Mouse (Mus musculus): ENCODE results near the gene Exd2.

The Exd2 gene

DNA sequence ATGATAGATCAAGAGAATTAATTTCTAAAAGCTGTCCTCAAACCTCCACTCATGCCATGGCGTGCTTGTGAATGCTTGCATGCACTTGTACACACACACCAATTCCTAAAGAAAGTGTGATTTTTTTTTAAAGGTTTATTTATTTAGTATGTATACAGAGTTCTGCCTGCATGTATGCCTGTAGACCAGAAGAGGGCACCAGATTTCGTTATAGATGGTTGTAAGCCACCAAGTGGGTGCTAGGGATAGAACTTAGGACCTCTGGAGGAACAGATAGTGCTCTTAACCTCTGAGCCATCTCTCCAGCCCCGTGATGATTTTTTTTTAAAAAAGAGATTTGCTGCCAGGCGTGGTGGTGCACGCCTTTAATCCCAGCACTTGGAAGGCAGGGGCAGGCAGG lies 30.4 kb downstream of the Exd2 start:
- no peak for ATAC-seq (ENCODE audit: insufficient number of reproducible peaks, low FRiP score, low TSS enrichment)

DNA sequence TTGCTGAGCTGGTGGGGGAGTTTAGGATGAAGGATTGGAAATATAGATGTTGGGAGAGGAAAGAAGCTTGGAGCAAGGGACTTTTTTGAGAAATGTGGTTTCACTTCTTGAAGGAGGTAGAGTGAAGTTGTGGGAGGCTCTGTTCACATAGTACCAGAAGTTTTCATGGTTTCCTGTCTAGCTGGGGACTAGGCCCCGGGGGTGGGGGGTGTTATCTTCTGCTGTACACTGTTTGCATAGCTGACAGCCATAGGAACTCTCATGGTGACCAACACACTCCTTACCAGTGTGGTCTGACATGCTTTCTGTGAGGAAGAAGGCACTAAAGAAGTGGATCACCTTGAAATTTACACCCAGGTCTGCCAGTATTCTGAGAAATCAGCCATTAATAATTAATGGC lies 32.8 kb downstream of the Exd2 start:
- ATAC-seq (ENCODE audit: insufficient number of reproducible peaks, low FRiP score, low TSS enrichment), result no peak

DNA sequence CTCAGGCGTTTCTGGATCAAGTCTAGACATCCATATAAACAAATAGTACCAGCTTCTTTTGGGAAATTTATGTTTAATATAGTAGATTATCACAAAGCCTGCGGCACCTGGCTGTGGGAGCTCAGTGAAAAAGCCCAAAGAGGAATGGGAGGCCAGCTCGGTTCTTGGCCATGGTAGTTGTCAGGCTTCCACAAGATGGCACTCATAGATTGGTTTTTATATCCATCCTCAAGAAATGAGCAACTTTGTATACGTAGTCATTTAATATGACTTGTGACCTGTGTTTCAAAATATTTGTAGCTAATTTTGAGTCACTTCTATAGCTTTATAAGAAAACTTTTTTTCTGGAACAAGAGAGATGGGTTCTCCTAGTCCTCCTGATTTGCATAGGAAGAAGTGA lies 35.5 kb downstream of the Exd2 start:
- ATAC-seq (ENCODE audit: insufficient number of reproducible peaks, low FRiP score, low TSS enrichment), result no peak

DNA sequence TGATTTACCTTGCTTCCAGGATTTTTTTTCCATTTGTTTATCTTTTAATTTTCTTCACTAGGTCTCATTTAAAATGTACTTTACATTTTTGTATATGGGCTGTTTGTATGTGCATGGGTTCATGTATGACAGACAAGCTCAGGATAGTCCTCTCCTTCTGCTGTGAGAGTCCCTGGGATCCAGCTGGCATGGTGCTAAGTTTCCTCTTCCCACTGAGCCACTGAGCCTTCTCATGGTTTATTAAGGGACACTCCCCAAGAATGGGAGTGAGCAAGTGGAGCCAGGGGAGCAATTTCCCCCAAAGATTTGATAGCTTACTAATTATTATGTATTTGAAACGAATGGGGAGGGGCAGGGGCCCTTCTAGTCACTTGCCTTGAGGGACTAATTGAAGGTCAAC lies 37.6 kb downstream of the Exd2 start:
- ATAC-seq (ENCODE audit: insufficient number of reproducible peaks, low FRiP score, low TSS enrichment), result no peak

DNA sequence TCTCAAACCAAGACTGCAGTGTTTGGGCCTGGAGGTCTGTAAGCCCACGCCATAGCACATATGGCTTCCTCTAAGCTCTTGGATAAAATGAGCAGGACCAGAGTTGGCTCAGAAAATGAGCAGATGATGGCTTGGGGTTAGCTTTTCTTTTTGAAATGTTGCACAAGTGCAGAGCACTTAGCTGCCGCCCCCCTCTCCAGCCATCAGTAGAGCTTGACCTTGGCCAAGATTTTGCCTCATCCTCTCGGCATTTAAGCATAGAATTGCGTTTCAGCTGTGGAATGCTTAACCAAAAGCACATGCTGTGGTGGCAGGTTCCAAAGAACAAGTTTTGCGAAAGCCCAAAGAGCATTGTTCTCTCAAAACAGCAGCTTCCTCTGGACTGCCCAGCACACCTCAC lies 41.8 kb downstream of the Exd2 start:
- ATAC-seq (ENCODE audit: insufficient number of reproducible peaks, low FRiP score, low TSS enrichment), result no peak

DNA sequence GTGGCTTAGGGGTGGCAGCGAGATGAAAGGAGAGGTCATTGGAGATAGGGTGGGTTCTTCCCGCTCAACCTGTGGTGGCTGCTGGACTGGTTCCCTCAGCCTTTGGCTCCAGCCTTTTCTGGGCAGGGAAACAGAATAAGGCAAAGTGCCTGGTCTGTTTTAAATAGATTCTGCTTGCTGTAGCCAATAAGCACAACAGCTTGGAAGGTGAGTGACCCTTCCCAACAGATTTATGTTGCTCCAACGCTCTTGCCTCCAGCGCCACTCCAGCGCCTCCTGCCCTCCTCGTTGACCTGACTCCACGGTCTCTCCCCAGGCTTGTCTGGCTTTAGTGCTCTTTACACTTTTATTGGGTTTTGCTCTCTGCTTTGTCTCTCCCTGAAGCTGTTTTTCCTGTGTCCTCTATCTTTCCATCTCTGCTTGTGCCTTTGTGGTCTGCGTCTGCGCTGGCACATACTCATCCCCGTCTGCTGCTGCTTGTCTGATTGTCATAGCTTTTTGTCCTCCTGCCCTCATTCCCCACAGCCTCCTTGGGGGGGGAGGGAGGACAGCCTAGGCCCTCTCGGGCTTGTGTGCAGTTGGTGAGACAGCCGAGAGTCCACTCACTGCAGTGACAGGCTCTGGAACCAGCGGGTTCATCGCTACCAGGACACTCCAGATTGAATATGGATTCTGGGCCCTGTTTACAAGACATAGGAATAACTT lies 44.3 kb downstream of the Exd2 start:
- ATAC-seq (ENCODE audit: insufficient number of reproducible peaks, low FRiP score, low TSS enrichment), result no peak

DNA sequence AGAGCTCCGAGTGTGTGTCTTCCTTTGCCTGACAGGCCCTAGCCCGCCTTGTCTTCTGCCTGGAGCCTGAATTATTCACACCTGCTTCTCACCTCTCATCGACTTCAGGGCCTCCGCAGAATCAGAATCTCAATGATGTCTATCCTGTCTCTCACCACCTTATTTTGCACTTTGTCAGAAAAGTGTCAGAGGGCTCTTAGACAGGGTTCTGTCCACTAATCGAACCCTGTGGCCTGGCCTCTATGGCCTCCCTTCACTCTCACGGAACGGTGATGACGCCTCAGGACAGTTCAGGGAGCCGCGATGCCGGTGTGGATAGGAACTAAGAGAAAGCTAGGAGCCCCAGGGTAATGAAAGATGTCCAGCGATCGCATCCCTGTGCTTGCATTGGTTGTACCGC lies 55.1 kb downstream of the Exd2 start, which contains the start of gene Galnt16:
Galnt16 (plus strand) TSS at position 301 of the 400 bp plus-strand sequence.
- ATAC-seq (ENCODE audit: insufficient number of reproducible peaks, low FRiP score, low TSS enrichment), result no peak

DNA sequence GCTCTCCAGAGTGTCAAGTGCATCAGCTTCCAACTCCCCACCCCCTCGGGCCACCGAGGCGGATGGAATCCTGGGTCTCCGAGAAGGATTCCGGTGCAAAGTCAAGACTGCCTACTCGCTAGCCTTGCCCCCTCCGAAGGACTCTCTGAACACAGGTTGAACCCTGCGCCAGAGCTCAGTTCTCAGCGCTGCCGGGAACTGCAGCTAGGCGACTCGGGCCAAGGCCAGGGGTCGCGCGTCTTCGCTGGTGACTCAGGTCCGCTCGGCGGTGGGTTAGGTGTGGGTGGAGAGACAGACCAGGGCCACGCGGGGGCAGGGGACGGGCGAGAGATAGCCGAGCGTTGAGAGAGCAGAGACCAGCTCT lies 55.5 kb downstream of the Exd2 start:
- peak; percentile 47 for ATAC-seq (ENCODE audit: insufficient number of reproducible peaks, low FRiP score, low TSS enrichment)

DNA sequence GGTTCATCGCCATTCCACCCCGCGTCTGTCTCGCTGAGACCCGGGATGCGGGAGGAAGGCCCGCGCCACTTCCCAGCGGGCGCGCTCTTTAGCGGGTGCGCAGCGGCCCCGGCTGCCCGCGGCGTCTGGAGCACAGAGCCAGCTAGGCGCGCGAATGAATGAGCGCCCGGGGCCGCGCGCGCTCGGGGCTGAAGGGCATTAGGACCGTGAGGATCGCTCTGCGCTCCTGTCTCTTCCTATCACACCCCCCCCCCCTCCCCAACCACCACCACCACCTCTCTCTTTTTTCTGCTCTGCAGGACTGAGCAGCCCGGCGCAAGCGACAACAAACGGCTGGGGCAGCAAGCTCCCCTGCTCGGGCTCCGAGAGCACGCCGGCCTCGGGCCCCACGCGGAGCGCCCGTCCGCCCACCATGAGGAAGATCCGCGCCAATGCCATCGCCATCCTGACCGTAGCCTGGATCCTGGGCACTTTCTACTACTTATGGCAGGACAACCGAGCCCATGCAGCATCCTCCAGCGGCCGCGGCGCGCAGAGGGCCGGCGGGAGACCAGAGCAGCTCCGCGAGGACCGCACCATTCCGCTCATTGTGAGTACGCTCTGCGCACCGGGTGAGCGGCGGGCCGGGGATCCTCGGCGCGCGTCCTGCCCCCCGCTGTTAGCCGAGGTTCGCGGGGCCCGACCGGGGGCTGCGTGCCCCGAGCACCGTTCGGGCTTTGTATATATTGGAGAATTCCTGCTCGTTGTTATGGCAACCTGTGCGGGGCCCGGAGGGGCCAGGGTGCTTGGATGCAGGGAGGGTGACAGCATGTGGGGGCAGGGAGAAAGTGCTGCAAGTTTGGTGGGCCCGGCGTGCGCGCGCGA lies 56.1 kb downstream of the Exd2 start:
- ATAC-seq (ENCODE audit: insufficient number of reproducible peaks, low FRiP score, low TSS enrichment), result peak; percentile 68

DNA sequence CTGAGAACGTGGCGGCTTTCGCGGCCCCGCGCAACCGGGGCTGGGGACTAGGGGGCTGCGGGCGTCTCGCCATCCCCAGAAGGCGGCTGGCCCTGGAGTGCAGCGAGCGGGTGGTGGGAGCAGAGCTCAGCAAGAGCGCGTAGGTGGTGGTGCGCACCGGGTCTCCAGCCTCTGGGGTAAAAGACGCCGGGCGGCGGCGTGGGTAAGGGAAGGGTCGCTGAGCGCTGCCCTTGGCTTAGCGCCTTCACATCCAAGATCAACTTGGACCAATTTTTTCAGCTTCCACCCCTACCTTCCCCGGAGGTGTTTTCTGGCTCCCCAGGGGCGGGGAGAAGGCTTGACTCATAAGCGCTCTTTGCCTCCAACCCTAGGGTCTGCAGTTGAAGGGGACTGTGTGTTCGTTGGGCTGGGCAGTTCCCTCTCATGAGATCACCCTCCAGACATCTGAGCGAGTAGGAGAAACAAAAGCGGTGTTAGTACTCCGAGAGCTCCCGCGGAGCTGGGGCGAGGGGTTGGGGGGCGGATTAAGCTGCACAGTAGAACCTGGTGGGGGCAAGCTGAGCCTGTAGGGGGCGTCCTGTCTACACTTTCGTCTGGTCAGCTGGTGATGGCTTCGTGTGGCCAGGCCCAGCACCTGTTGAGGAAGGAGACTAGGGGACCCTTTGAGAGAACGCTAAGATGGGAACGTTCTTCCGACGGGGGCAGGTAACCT lies 56.9 kb downstream of the Exd2 start:
- ATAC-seq (ENCODE audit: insufficient number of reproducible peaks, low FRiP score, low TSS enrichment), result no peak

DNA sequence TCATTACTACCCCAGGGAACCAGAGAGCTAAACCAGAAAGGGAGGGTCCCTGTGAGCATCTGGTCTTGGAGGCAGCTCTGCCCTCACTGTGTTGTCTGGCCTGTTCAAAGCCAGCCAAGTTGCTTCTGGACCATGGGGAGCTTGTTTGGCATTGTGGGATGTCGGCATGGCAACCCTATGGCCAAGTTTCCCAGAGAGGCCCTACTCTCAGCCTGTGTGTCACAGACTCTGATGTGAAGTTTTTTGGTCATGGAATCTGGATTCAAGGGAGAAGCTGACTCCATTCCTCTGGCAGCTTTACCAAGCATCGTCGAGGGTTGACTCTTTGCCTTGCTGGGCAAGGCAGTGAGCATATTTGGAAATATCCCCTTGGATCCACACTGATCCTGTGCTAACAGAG lies 59.1 kb downstream of the Exd2 start:
- ATAC-seq (ENCODE audit: insufficient number of reproducible peaks, low FRiP score, low TSS enrichment), result no peak

DNA sequence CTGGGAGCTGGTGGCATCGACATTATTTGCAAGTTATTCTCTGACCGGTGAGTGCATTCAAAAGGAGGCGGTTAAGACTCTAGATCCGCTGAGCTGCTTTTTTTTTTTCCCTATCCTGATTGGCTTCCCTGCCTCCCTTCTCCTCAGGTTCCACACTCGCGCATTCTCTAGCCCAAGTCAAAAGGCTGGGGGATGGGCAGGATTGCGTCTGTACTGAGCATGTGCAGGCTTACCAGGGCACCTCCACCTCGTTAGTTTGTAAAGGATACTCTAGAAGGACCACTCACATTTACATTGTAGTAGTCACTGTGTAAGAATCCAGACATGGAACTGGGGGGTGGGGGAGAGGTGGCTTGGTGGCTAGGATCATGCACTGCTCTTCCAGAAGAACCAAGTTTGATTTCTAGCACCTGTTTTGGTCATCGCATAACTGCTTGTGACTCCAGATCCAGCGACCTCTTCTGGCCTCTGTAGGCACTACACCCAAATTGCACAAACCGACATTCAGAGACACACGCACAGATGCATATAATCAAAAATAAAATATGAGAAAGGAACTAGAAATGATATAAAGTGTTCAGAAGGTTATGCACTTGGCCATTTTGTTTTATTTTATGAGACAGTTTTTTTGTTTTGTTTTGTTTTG lies 61.5 kb downstream of the Exd2 start:
- no peak for ATAC-seq (ENCODE audit: insufficient number of reproducible peaks, low FRiP score, low TSS enrichment)

DNA sequence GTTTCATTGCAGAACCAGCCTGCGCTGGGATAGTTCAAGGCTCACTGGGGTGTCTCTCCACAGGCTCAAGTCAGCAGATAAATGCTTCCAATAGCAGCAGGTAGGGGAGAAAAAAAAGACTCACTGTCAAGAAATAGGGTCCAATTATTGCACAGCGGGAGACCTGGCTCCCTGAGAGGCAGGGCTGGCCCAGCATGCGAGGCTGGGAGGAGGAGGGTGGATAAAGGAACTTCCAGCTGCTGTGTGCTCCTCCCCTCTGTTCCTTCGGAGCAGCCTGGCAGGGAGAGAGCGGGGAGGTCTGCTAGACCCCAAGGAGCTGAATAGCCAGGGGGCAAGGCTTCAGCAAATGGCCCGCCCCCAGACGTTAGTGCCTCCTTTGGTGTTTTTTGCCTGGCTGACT lies 62.6 kb downstream of the Exd2 start:
- no peak for ATAC-seq (ENCODE audit: insufficient number of reproducible peaks, low FRiP score, low TSS enrichment)

DNA sequence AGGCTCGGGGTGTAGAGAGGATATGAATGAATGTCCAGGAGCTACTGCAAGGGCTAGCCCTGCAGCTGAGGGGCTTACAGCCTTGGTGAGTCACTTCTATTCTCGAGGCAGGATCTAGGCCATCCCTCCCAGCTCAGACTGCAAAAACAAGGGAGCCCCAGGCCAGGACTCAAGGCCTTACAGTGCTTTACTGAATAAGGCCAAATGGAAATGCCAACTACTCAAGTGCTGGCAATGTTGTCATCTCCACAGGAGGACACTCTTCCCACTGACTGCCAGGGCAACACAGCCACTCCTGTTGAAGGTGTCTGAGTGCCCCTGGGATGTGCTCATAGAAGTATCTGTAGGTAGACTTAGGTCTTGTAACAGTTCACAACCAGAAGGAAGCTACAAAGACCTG lies 63.6 kb downstream of the Exd2 start:
- ATAC-seq (ENCODE audit: insufficient number of reproducible peaks, low FRiP score, low TSS enrichment), result no peak

DNA sequence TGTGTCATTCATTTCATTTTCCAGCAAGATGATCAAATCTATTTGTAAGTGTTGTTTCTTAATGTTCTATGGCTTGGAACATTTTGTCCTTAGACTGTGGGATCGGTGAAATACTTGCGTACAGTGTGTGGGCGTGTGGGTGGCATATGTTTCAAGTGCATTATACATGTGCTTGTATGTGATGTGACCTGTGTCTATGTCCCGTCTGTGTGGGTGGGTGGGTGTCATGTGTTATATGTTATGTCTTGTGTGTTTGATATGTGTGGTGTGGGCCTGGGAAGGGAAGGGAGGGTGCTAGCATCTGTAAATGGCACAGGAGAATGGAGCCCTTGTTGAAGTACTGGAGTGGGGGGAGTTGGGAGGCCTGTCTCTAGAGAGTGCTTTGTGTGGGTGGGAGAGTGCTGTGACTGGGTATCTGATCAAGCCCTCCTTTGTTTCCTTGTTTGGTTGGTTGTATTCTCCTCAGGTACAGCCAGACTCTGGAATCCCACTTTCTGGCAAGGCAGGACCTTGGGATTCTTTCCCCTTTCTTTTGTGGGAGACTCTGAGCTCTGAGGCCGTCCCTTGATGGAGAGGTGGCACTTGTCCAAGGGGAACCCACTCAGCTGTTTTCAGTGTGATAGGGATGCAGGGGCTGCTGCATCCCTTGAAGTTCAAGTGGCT lies 65.0 kb downstream of the Exd2 start:
- ATAC-seq (ENCODE audit: insufficient number of reproducible peaks, low FRiP score, low TSS enrichment), result no peak

DNA sequence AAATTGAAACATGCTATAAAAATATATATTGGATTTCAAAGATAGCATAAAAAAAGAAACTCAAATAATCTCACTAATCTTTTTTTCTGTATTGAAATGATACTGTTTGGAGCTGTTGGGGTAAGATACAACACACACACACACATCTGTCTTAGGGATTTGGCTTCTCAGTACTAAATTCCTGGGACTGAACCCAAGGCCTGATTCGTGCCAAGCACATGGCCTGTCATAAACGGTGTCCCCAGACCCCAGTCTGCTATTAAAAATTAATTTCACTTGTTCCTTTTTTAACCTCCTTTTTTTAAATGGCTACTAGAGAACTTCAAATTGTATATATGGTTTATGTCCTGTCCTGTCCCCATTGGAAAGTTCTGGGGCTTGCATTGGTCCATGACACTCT lies 67.2 kb downstream of the Exd2 start:
- no peak for ATAC-seq (ENCODE audit: insufficient number of reproducible peaks, low FRiP score, low TSS enrichment)

DNA sequence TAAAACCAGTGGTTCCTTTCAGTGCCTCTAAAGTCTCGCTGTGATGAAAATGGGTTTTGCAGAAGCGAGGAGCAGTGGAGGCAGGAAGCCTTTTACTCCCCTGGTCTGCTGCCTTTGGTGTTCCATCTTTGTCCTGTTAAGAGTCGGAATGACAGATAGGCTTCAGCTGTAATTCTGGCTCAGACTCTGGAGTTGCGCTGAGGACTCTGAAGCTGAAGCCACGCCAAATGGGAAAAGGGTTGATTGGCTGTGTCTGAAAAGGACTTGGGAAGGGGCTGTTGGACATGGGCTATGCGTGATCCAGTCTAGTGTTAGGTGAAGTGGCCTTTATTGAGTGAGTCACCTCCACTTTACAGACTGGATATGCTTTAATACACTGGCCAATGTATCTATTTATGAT lies 67.7 kb downstream of the Exd2 start:
- no peak for ATAC-seq (ENCODE audit: insufficient number of reproducible peaks, low FRiP score, low TSS enrichment)

DNA sequence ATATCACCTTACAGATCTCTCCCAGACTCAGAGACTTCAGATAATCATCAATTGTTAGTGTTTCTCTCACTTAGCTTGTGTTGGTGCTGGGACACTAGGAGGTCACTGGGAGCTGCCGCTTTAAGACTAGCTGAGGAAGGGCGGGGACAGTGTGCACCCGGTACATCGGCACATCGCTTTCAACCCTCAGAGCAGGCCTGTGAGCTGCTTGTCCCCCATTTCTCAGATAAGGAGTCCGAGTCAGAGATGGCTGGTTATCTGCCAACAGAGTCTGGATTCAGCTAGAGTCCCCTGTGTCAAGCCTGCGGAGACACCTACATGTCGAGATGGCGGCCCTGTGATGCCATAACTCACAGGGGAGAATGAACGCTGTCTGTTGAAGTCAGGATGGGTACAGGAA lies 68.7 kb downstream of the Exd2 start:
- no peak for ATAC-seq (ENCODE audit: insufficient number of reproducible peaks, low FRiP score, low TSS enrichment)

DNA sequence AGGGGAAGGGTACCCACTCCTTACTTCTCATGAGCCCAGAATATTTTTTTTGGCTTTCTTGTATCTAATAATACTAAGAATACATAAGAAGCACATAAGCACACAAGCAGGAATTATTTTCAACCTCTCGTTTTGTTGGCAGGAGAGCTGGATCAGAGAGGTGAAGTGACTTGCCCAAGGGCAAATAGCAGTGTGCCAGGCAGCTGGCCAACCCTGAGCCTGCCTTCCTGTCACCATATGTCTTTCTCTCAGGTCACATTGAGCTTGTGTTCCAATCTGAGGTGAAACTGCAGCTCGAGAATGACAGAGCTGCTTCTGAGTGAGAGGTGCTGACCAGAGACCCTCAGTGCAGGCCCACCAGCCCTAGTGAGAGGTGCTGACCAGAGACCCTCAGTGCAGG lies 71.0 kb downstream of the Exd2 start:
- peak; percentile 40; the same call in 1 of the 2 replicates for ATAC-seq (ENCODE audit: insufficient number of reproducible peaks, low FRiP score, low TSS enrichment)

DNA sequence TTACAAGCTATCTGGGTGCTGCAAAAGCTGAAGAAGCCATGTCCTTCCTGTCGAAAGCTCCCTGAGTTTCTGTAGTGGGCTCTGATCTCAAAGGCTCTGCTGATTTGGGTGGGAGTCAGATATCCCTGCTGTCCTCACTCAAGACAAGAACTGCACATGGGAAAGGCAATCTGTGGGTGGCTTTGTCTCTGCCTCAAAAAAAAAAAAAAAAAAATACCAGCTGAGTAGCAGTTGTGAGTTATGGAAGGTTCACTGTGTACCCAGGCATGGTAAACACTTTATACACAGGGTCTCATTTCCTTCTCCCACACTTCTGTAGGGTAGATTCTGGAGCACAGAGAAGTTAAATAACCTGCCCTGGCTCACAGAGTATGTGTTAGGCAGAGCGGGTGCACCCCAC lies 74.4 kb downstream of the Exd2 start:
- no peak for ATAC-seq (ENCODE audit: insufficient number of reproducible peaks, low FRiP score, low TSS enrichment)
